Mouse (Mus musculus) lung, postnatal 14 days (tissue): ENCODE measurements around the gene Cct7.
A peak's percentile ranks its signal among the peaks of the same experiment; 100 is the strongest.
"Not testable (repeated sequence)": the region's sequence is repeated elsewhere in the genome, so short reads cannot be mapped to it uniquely, and the experiment has no call there.

Experiments used
- DNase-seq: peaks from one replicate; pipeline ENCODE4 v3.0.0; 2021

Gene Cct7

DNA sequence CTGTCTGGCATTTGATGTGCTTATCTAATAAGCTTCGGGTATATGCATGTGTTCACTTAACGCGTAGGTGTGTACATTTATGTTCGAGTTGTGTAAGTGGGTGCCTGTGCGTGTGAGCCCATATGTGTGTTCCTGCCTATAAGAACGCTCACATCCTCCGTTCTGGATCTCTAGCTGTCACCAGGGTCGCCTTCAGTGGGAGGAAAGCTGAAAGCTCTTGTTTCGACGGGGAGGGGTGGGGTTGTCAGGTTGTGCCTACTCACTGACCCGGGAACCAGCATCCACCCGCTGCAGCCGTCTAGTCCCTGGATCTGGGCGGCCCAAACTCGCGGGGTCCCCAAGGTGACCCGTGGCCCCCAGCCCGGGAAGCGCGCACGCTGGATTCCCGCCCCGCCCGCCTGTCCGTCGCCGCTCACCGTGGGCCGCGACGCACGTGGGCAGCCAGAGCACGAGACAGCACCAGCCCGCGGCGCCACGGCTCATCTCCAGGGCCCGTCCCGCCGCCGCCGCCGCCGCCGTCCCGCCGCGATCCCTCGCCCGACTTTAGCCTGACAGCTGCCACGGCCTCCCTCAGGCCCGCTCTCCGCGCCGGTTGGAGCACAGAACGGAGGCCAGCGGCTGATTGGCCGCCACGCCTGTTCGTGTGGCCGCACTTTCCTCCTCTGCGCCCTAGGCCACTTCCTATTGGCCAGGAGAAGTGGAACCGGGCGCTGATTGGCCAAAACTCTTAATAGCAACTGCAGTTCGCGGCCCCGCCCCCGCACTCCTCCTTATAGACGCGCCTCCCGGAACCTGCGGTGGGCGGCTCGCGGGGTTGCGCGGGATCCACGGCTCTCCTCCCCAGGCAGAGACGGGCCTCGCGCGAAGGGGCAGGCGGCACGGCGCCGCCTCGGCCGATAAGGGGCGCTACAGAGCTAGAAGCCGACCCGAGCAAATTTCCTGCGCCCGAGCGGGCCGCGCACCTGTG lies at the start of gene Cct7:
Gene Cct7 (plus strand): TSS at position 818 of the 967 bp plus-strand sequence.
- peak; percentile 99 for DNase-seq

DNA sequence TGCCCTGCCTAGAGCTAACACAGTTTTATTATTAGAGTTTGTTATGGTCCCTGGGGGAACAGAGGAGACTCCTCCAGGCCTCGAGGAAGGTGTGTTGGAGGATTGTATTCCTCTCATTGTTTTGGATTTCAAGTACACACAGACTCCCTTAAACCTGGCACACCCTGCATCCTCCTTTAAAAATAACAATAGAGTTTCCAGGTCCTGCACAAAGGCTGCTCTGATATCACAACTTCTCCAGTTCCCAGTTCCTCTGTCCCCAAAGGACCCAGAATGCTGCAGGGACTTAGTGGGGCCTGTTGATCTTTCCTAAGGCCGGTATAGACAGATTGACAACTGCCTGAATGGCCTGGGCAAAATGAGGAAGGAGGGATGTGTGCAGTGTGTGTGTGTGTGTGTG lies 48.7 kb upstream of the Cct7 start:
- no peak for DNase-seq

DNA sequence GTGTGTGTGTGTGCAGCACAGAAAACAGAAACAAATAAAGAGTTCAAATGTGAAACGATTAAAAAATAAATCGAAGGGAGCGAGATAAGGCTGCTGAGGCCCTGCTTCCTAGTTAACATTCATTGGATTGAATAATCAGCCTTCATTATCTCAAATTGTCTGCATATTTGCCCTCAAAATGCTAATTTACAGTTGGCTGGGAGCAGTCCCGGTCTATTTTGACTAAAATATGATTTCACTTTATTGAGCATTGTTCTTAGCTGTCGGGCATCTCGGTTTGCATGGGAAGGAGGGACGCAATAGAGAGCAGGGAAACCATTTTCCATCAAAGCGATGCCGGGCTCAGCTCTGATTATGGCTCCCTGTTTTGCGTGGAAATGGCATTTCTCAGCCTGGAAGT lies 48.3 kb upstream of the Cct7 start:
- DNase-seq = no peak

DNA sequence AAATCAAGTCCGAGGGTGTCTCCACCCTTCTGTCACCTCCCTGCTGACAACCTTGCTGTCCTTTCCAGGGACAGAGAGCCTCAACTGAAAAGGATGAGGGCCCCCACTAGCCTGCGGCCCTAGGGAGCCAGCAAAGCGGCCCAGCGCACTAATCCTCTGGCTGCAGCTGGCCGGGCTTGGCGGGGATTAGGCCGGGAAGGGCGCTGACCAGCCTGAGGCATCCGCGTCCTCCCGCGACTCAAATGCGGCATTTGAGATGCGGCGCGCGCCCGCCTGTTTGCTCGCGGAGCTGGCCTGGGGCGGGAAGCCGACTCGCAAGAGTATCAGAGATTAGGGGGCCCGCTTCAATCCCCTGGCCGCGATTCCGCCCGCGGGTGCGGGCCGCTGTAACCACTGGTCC lies 42.3 kb upstream of the Cct7 start:
- DNase-seq = no peak

DNA sequence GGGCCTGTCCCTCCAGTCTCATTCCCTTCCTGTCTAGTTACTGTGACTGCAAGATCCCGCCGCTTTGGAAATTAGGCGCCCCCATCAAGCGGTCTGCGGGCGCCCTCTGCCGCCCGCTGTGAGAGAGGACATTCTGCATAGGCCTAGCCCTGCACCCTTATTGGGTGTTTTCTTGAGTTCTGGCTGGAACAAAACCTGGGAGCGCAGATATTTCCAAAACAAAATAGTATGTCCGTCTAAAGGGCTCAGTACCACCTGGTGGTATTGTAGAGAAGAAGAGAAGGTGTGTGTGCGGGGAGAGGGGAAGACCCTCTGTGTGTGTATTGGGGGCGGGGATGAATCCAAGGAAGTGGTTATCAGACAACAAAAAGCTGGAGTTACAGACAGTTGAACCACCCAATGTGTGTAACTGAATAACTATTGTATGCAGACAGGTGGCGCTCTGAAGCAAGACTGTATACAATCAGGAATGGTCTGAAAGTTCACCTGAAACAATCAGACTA lies 40.5 kb upstream of the Cct7 start:
- DNase-seq = peak; percentile 69

DNA sequence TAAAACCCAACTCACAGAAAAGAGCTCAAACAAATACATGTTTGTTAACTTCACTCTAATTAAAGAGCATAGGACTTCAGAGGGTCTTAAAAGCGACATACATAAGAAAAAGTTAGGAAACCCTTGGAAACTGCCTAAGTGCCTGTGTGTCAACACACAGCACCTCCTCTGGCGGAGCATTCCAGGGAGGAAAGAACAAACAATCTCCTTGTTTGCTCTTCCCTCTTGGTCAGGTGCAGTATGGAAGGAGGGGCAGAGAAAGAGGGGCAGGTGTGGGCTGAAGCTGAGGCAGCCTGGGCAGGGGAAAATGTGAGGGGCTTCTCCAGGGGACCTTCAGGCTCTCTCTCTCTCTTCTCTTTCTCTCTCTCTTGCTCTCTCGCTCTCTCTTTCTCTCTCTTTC lies 35.5 kb upstream of the Cct7 start:
- peak; percentile 20 for DNase-seq

DNA sequence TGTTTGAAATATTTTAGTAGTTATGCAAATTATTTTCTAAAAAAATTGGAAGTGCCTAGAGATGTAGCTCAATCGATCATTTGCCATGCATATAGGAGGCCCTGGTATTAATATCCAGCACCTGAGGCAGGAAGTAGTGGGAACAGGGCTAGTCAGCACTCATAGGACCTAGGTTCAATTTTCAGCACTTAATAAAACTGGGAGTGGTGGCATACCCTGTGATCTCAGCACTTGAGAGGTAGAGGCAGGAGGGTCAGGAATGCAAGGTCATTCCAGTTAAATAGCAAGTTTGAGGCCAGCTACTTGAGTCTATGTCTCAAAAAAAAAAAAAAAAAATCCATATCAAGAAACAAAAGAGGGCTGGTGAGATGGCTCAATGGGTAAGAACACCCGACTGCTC lies 32.2 kb upstream of the Cct7 start:
- no peak for DNase-seq

DNA sequence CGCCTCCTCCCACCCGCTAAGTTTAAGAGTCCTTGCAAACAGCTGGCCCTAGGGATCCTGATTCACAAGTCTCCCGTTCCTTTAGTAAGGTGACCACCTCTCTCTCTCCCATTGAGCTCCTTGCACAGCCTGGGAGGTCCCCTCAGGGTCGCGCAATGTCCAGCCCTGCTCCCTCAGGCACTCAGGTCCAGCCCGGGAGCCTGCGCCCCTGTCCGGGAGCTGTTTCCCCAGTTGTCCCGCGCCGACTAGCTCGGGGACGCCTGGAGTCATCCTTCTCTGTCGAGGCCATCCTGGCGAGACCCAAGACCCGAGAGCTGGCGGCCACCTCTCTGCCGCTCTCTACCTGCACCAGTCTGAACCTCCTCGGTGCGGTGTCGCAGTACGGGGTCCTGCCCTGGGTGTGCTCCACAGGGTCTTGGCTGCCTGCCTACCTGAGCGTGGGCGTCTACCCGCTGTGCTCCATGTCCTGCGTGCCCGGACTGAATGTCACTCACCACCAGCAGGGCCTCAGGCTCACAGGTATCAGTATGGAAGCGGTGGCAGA lies 27.4 kb upstream of the Cct7 start, which contains the start of gene Noto:
Gene Noto (plus strand): TSS at position 51 of the 544 bp plus-strand sequence.
- DNase-seq = no peak

DNA sequence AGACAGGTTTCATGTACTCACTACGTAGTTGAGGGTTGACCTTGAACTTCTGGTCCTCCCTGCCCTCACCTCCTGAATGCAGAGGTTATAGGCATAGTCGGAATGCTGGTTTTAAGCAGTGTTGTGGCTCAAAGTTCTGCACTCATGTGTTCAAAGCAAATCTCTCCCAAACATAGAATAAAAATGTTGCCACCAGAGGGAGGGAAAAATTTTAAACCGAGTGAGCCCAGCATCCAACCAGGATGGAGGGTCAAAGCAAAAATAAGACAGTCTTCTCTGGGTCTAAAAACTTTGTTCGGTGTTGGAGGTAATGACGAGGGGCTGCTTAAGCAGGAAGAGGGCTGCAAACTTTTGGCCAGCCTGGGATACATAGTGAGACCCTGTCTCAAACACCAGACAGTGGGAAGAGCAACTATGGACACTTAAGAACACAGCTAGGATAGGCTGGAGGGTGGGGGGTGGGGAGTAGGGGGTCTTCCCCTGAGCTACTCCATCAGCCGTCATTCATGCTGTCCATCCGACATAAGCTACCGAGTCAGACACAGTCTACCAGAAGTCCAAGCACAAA lies 20.0 kb upstream of the Cct7 start:
- DNase-seq = no peak

DNA sequence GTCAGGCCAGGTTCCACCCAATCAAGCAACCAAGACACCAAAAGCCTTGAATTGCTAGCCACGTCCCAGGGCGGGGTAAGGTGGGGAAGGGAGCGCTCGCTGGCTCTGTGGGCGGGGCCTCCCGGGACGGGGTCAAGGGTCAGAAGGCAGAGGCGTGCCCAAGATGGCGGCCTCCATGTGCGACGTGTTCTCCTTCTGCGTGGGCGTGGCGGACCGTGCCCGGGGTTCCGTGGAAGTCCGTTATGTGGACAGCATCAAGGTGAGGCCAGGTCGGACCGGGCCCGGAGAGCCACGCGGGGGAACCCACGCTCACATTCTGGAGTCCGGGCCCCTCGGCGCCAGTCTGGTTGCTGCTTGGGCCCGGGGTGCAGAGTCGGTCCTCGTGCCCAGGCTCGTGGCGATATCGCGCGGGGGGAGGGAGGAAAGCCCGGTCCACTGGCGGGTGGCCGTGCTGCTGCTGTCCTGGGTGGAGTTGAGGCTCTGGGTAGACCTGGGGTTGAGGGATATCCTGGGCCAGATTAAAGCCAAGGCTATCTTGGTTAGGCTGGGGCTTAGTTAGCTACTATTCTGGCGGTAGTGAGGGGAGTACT lies 19.4 kb upstream of the Cct7 start, which contains the start of gene Smyd5:
Gene Smyd5 (plus strand): TSS at position 148 of the 590 bp plus-strand sequence.
- peak; percentile 86 for DNase-seq

DNA sequence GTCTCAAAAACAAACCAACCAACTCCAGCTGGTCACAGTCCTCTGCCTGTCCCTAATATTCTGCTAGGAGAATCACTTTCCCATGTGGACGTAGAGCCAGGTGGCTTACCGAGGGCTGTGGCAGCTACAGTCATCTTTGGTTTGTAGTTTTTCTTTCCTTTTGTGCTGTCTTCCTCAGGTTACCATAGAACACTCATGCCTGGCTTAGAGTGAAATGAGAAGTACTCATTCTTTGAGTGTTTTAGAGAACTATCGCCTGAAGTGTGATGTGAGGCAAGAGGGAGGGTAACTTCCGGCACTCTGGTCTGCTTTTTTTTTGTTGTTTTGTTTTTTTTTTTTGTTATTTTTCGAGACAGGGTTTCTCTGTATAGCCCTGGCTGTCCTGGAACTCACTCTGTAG lies 17.4 kb upstream of the Cct7 start:
- DNase-seq = no peak

DNA sequence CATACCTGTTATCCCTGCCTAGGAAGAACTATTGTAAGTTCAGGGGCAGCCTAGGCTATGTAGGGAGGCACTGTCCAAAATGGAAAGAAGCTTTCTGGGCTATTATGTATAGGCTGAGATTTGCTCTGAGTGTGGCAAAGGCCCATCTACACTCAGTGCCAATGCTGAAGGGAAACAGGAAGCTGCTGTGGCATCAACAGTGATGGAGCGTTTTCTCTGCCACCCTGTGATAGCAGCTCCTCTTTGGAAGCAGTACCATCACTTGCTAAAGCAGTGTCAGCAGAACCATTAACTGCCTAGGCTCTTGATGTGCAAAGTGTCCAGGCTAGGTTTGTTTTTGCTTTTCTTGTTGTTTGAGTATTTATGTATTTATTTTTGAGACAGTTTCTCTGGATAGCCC lies 15.1 kb upstream of the Cct7 start:
- DNase-seq = no peak

DNA sequence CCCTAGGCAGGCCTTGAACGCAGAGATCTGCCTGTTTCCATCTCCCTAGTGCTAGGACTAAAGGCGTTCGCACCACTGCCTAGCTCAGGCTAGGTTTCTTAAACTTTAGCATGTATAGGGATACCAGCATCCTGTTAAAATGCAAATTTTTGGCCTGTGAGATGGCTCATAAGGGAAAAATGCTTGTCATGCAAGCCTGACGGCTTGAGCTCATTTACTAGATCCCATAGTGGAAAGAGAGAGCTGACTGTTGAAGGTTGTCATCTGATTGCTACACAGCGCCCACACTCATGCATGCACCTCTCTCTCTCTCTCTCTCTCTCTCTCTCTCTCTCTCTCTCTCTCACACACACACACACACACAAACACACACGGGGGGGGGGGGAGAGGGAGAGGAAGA lies 14.7 kb upstream of the Cct7 start:
- no peak for DNase-seq

DNA sequence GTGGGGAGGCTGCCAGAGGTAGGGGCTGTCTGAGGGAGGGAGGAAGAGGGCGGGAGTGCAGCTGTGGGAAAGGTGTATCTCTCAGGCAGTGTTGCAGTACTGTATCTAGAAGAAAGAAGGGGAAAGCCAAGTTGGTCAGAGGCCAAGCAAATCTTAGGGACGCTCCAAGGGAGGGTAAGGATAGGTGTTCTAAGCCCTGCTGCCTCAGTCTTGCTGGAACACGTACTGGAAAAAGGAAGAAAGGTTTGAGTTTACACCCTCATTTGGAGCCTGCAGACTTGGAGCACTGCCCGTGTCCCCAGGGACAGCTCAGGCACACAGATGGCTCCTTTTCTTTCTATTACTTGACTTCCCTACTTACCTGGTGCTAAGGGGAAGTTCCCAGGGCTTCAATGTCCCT lies 10.2 kb upstream of the Cct7 start:
- no peak for DNase-seq

DNA sequence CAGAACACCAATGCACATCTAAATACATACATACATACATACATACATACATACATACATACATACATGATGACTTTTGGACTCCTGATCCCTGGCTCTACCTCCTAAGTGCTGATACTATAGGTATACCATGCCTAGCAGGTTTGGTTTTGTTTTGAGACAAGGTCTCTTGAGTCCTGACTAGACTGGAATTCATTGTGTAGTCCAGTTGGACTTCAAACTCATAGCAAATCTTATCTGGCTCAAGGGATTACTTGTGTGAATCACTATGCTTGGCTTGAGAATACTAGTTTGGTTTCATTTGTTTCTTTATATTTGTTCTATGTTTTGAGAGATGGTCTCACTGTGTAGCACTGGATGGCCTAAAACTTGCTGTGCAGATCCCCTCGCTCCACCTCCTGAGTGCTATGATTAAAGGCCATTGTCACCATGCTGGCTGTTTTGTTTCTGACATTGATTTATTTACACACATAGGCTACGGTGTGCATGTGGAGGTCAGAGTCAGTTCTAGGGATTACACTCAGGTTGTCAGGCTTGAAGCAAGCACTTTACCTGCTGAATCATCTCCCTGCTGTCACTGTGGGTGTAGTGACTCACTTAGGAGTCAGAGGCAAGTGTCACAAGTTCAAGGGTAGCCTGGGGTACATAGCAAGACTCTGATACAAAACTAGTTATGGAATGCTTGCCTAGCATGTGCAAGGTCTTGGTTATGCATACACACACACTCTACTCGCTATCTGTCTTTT lies 7.7 kb upstream of the Cct7 start:
- no peak for DNase-seq

DNA sequence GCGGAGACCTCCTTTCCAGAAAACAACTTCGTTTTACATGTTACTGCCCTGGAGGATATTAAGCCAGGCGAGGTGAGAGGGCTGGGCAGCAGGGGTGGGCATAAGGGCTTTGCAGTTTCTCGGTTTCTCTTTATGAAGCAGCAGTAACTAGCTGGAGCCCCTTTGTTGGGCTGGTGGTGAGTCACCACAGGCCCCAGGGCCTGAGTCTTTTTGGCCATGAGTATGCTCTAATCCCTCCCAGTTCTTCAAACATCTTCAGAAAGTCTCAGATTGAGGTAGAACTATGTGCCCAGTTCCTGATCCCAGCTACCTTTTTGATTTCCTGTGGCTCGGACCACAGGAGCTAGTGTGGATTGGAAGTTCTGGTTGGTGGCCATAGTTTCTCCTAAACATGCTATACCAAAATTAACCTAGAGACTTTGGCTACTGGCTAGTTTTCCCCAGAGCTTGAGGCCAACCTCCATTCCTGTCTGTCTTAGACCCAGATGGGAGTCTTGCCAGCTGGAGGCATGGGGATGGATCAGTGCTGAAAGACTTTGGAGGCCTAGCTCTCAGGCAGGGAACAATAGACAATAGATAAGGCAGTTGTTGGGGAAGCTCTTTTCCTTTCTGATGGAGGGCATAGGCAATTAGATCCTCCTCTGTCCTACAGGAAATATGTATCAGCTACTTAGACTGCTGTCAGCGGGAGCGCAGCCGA lies 6.9 kb upstream of the Cct7 start:
- DNase-seq = no peak

DNA sequence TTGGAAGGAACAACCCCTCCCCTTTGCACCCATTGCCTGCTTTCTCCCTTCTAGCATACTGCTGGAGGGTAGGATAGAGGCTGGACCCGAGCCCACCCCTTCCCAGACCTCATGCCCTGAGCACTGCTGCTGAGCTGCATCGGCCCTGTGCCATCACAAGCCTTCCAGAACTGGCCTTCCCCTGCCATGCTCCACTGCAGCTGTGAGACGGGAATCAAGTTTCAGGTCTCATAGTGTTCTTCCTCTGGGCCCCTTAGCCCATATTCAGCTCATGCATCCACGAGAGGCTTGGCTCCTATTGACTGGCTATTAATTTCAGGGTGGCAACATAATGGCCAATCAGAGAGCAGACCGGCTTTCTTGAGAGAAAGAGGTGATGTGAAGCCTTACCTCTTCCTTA lies 6.0 kb upstream of the Cct7 start:
- DNase-seq = no peak

DNA sequence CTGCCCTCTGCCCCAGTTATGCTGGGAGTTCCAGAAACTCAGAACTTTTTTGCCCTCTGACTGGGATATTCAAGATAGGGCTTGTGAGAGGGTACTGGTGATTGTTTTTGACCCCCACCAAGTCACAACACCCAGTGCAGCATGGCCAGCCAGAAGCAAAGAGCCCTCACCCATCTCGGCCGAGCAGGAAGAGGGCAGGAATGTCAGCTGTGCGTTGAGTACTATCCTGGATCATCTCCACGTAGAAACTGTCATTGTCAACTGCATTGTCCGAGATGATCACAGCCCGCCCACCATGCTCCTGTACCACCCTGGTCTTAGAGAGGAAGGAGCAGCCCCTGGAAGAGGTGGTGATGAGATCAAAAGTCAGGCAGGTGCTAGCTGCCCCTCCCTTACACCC lies 4.0 kb upstream of the Cct7 start:
- DNase-seq = no peak

DNA sequence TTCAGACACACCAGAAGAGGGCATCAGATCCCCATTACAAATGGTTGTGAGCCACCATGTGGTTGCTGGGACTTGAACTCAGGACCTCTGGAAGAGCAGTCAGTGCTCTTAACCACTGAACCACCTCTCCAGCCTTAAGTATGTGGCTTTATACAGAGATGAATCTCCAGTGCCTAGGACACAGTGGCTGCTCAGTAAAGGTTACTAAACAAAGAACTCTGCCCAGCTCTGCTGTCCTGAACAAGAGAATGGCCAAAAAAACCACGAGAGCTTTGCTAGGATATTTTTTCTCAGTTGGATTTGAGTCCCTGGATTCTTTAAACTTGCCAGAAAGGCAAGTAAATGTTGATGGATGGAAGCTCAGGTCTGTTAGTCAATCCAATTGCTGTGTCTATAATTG lies 1.2 kb upstream of the Cct7 start:
- not testable (repeated sequence) for DNase-seq

DNA sequence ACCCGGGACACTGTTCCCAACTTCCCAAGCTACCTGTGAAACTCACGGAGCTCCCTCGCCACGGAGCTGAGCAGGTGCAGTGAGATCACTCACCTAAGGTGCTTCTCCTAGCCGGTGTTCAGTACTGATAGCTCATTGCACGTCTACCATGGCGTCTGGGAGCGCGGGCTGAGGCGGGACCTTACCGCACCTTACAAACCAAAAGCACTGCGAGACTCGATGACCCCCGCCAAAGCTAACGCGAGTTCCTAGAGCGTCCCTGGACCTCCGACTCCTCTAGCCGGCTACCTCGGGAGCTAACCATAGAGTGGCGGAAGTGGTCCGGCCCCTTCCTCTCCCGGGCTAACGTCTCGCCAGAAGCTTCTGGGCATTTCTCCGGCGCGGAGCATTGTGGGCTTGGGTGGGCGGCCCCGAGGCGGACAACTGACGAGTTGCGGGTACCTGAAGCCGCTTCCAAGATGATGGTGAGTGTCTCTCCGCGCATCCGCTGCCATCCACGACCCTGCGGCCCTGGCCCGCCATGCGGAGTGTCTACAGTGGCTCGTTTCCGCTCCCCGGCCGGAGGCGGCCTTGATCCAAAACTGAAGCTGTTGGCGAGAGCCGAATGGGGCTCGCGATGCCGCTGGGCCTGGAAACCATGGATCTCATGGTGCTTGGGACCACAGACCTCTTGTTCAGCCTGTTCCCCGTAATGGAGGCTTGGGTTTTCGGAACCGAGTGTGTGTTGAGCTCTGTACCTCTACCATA lies 523 bp downstream of the Cct7 start, which contains the start of gene Pradc1:
Gene Pradc1 (minus strand): TSS at position 307 of the 747 bp plus-strand sequence.
- peak; percentile 97 for DNase-seq

DNA sequence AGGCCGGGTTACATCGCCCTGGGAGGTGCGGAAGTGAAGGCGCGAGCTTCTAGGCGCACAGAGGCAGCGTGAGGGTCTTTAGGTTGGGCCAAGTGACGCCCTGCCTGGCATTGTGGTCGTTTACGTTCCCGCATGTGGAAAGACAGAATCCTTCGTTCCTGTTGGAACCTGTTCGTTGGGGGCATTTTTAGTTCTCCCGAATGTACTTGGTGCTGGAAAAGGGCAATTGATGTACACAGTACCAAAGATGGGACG lies 1.0 kb downstream of the Cct7 start:
- DNase-seq = no peak
